Mouse (Mus musculus): ENCODE measurements around the gene Rasip1. TPM values are rescaled to one million over a fixed set of nuclear protein-coding genes. Genes with fewer than 3 reads are reported as not detected.

Gene Rasip1
- polyA plus RNA-seq (2014; fragmentation: Nextera tagmentation; extraction: Ambion mirVana): 12.3 and 14.9 TPM in 2 replicates

DNA sequence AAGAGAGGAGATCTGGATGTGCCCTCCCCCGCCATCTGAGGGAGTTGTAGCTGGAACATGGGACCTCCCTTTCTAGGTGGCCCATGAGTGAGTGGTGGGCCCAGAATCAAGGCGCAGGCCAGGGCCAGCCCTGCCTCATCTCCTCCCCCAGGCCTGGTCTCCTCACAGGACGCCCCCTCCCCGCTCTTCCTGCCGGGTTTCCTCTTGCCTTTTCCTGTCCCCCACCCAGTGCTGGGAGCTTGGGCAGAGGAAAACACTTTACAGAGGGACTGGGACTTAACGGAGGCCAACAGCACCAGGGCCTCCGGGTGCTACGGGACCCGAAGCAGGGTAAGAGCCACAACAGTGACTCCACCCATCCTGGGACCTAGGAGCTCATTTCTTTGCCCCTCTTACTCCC, at the start of gene Rasip1:
Gene Rasip1, plus strand, starts transcription at position 228 of the 400 bp plus-strand sequence.
- Histone ChIP-seq H3K27me3 (ENCODE audit: control insufficient read depth, insufficient read depth, low read length) (no peaks in the 10 kb centered on the region), H3K4me1 (ENCODE audit: control insufficient read depth, insufficient read depth, low read length) (peaks cover 6% of the 10 kb centered on the region; the same call in 1 of the 2 replicates), H3K9ac (replicated peaks; ENCODE audit: low read length) (peak within 1 kb of the TSS; percentile 74), H3K9me3 (ENCODE audit: control insufficient read depth, low read length) (no peaks in the 10 kb centered on the region), H3K36me3 (ENCODE audit: control insufficient read depth, insufficient read depth, low read length) (no peaks in the 10 kb centered on the region), H3K4me3 (replicated peaks; ENCODE audit: low read depth, low read length) (peak within 1 kb of the TSS; percentile 56), H3K27ac (replicated peaks; ENCODE audit: low read depth, low read length) (peak within 1 kb of the TSS; percentile 89), H3K4me2 (ENCODE audit: low read length) (peak within 1 kb of the TSS; percentile 95)
- ATAC-seq (ENCODE audit: low FRiP score, low TSS enrichment) (no peak), DNase-seq (no peak)
- WGBS: 90% methylated on average over 9 of the region's 9 CpGs

- Histone ChIP-seq H3K27ac (replicated peaks; ENCODE audit: low read depth, low read length) (no peak overlapping the region), H3K9ac (replicated peaks; ENCODE audit: low read length) (no peak overlapping the region), H3K9me3 (ENCODE audit: control insufficient read depth, low read length) (no peaks in the 10 kb centered on the region), H3K4me3 (replicated peaks; ENCODE audit: low read depth, low read length) (no peak overlapping the region), H3K27me3 (ENCODE audit: control insufficient read depth, insufficient read depth, low read length) (no peaks in the 10 kb centered on the region), H3K4me1 (ENCODE audit: control insufficient read depth, insufficient read depth, low read length) (no peaks in the 10 kb centered on the region), H3K4me2 (ENCODE audit: low read length) (no peak overlapping the region), H3K36me3 (ENCODE audit: control insufficient read depth, insufficient read depth, low read length) (peaks cover 20% of the 10 kb centered on the region; the same call in 1 of the 2 replicates)
- ATAC-seq (ENCODE audit: low FRiP score, low TSS enrichment) (no peak), DNase-seq (no peak)
- WGBS: 92% methylated on average over 6 of the region's 6 CpGs
Observed at GRCm38 (mm10) chr7:45585923-45586322, 41.4 kb upstream of the Rasip1 start.

GRCm38 (mm10) chr7:45587631-45588592, 39.4 kb upstream of the Rasip1 start:
- Histone ChIP-seq H3K4me1 (ENCODE audit: control insufficient read depth, insufficient read depth, low read length) (no peaks in the 10 kb centered on the region), H3K27me3 (ENCODE audit: control insufficient read depth, insufficient read depth, low read length) (no peaks in the 10 kb centered on the region), H3K9ac (replicated peaks; ENCODE audit: low read length) (no peak overlapping the region), H3K4me2 (ENCODE audit: low read length) (peak overlapping the region; percentile 59; the same call in 1 of the 2 replicates), H3K27ac (replicated peaks; ENCODE audit: low read depth, low read length) (no peak overlapping the region), H3K9me3 (ENCODE audit: control insufficient read depth, low read length) (no peaks in the 10 kb centered on the region), H3K4me3 (replicated peaks; ENCODE audit: low read depth, low read length) (no peak overlapping the region), H3K36me3 (ENCODE audit: control insufficient read depth, insufficient read depth, low read length) (peaks cover 16% of the 10 kb centered on the region; the same call in 1 of the 2 replicates)
- DNase-seq: no peak
- WGBS: 96% methylated on average over 23 of the region's 23 CpGs
- ATAC-seq (ENCODE audit: low FRiP score, low TSS enrichment): no peak

GRCm38 (mm10) chr7:45589173-45589572, 38.1 kb upstream of the Rasip1 start:
- Histone ChIP-seq H3K4me1 (ENCODE audit: control insufficient read depth, insufficient read depth, low read length) (no peaks in the 10 kb centered on the region), H3K9ac (replicated peaks; ENCODE audit: low read length) (peak overlapping the region; percentile 44; the same call in 1 of the 2 replicates), H3K4me2 (ENCODE audit: low read length) (peak overlapping the region; percentile 59), H3K9me3 (ENCODE audit: control insufficient read depth, low read length) (no peaks in the 10 kb centered on the region), H3K4me3 (replicated peaks; ENCODE audit: low read depth, low read length) (peak overlapping the region; percentile 36), H3K27me3 (ENCODE audit: control insufficient read depth, insufficient read depth, low read length) (no peaks in the 10 kb centered on the region), H3K27ac (replicated peaks; ENCODE audit: low read depth, low read length) (peak overlapping the region; percentile 65), H3K36me3 (ENCODE audit: control insufficient read depth, insufficient read depth, low read length) (peaks cover 14% of the 10 kb centered on the region; the same call in 1 of the 2 replicates)
- ATAC-seq (ENCODE audit: low FRiP score, low TSS enrichment) (peak; percentile 98), DNase-seq (peak; percentile 96)
- WGBS: 5% methylated on average over 19 of the region's 19 CpGs

DNA sequence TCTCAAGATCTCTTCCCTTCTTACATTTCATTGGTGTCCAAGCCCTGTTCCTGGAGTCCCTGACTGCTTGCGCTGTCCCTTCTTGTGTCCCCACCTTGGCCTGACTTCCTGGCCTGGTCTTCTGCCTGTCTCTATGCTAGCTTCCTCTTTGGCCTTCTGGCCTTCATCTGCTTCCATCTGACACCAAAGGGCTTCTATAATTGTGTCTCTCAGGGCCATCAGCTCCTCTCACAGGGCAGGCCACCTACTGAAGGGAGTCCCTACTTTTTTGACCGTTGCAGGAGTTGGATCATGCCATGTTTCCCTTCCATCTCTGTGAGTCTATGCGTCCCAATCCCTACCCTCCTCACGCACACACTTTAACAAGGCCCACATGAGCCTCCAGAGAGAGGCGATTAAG, 37.4 kb upstream of the Rasip1 start:
- Histone ChIP-seq H3K27ac (replicated peaks; ENCODE audit: low read depth, low read length) (no peak overlapping the region), H3K9ac (replicated peaks; ENCODE audit: low read length) (no peak overlapping the region), H3K4me3 (replicated peaks; ENCODE audit: low read depth, low read length) (no peak overlapping the region), H3K4me1 (ENCODE audit: control insufficient read depth, insufficient read depth, low read length) (no peaks in the 10 kb centered on the region), H3K9me3 (ENCODE audit: control insufficient read depth, low read length) (no peaks in the 10 kb centered on the region), H3K27me3 (ENCODE audit: control insufficient read depth, insufficient read depth, low read length) (no peaks in the 10 kb centered on the region), H3K4me2 (ENCODE audit: low read length) (no peak overlapping the region), H3K36me3 (ENCODE audit: control insufficient read depth, insufficient read depth, low read length) (0 out of 2 replicates have a peak, but pooled peaks cover 12% of the 10 kb centered on the region)
- ATAC-seq (ENCODE audit: low FRiP score, low TSS enrichment) (no peak), DNase-seq (no peak)
- 95% methylated on average over 5 of the region's 5 CpGs for WGBS

- H3K27ac ChIP-seq (replicated peaks; ENCODE audit: low read depth, low read length): no peak overlapping the region
- ATAC-seq (ENCODE audit: low FRiP score, low TSS enrichment) (no peak), DNase-seq (peak; percentile 31)
- no peak overlapping the region for H3K9ac ChIP-seq (replicated peaks; ENCODE audit: low read length)
- H3K4me2 ChIP-seq (ENCODE audit: low read length): no peak overlapping the region
- H3K36me3 ChIP-seq (ENCODE audit: control insufficient read depth, insufficient read depth, low read length): 0 out of 2 replicates have a peak, but pooled peaks cover 2% of the 10 kb centered on the region
- H3K4me1 ChIP-seq (ENCODE audit: control insufficient read depth, insufficient read depth, low read length): no peaks in the 10 kb centered on the region
- H3K27me3 ChIP-seq (ENCODE audit: control insufficient read depth, insufficient read depth, low read length): no peaks in the 10 kb centered on the region
- 63% methylated on average over 3 of the region's 3 CpGs for WGBS
- H3K9me3 ChIP-seq (ENCODE audit: control insufficient read depth, low read length): no peaks in the 10 kb centered on the region
- no peak overlapping the region for H3K4me3 ChIP-seq (replicated peaks; ENCODE audit: low read depth, low read length)
Observed at GRCm38 (mm10) chr7:45590874-45591273, 36.4 kb upstream of the Rasip1 start.

DNA sequence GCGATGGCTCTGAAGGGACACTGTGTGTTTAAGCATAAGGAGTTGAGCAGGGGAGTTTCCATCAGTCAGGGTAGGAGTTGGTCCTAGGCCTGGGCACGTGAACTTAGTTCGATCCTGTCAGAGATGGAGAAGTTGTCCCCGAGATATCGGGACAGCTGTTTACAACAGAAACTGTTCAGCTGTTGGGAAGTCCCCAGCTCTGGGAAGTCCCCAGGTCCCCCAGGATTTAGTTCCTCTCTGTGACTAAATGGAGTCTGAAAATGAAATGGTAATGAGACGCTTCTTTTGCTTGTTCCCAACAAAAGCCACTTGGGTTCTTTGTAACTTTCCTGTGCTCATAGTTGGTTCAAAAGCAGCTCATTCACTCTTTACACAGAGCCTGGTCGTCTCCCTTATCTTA, 35.4 kb upstream of the Rasip1 start:
- no peaks in the 10 kb centered on the region for H3K4me1 ChIP-seq (ENCODE audit: control insufficient read depth, insufficient read depth, low read length)
- H3K36me3 ChIP-seq (ENCODE audit: control insufficient read depth, insufficient read depth, low read length): no peaks in the 10 kb centered on the region
- ATAC-seq (ENCODE audit: low FRiP score, low TSS enrichment) (no peak), DNase-seq (no peak)
- no peak overlapping the region for H3K4me2 ChIP-seq (ENCODE audit: low read length)
- no peak overlapping the region for H3K9ac ChIP-seq (replicated peaks; ENCODE audit: low read length)
- H3K27ac ChIP-seq (replicated peaks; ENCODE audit: low read depth, low read length): no peak overlapping the region
- no peaks in the 10 kb centered on the region for H3K27me3 ChIP-seq (ENCODE audit: control insufficient read depth, insufficient read depth, low read length)
- no peaks in the 10 kb centered on the region for H3K9me3 ChIP-seq (ENCODE audit: control insufficient read depth, low read length)
- 75% methylated on average over 7 of the region's 7 CpGs for WGBS
- no peak overlapping the region for H3K4me3 ChIP-seq (replicated peaks; ENCODE audit: low read depth, low read length)

DNA sequence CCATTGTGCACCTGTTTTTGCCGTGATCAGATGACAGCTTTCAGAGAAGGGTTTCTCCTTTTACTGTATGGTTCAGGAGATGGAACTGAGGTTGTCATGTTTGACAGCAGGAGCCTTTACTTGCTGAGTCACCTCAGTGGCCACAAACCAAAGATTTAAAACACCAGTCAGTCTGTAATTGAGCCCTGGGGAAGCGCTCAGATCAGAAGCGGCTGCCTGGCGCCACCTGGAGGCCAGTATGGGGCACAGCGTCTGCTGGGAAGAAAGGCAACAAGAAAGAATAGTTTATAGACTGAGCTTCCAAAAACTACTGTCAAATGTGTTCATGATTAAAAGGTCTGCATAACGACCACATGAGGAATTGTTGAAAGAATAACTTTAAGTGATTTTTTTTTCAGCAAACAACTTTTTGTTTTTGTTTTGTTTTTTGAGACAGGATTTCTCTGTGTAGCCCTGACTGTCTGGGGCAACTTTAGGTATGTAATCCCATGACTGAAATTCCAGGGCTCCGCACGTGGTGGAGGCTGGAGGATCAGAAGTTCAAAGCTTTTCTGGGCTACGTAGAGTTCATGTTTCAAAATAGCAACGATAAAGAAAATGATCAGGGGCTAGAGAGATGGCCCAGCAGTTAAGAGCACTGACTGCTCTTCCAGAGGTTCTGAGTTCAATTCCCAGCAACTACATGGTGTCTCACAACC, 34.0 kb upstream of the Rasip1 start:
- 24% methylated on average over 10 of the region's 10 CpGs for WGBS
- H3K9ac ChIP-seq (replicated peaks; ENCODE audit: low read length): no peak overlapping the region
- no peak for ATAC-seq (ENCODE audit: low FRiP score, low TSS enrichment)

More for the DNA sequence above, 34.0 kb upstream of the Rasip1 start:
- H3K4me1 ChIP-seq (ENCODE audit: control insufficient read depth, insufficient read depth, low read length): no peaks in the 10 kb centered on the region
- H3K4me2 ChIP-seq (ENCODE audit: low read length): no peak overlapping the region
- no peaks in the 10 kb centered on the region for H3K36me3 ChIP-seq (ENCODE audit: control insufficient read depth, insufficient read depth, low read length)
- H3K4me3 ChIP-seq (replicated peaks; ENCODE audit: low read depth, low read length): no peak overlapping the region
- no peak overlapping the region for H3K27ac ChIP-seq (replicated peaks; ENCODE audit: low read depth, low read length)
- no peaks in the 10 kb centered on the region for H3K27me3 ChIP-seq (ENCODE audit: control insufficient read depth, insufficient read depth, low read length)
- peak; percentile 84 for DNase-seq
- H3K9me3 ChIP-seq (ENCODE audit: control insufficient read depth, low read length): no peaks in the 10 kb centered on the region

Data from midbrain, embryonic 14.5 days (tissue).